Mouse (Mus musculus) embryo, embryonic 11.5 days (tissue): ENCODE data around the gene Slc26a5.

Source experiments
- DNase-seq: peaks from one replicate; pipeline ENCODE4 v3.0.0-alpha.2; 2012; ENCODE audit warnings: low read depth, low spot score

Slc26a5 gene

DNA sequence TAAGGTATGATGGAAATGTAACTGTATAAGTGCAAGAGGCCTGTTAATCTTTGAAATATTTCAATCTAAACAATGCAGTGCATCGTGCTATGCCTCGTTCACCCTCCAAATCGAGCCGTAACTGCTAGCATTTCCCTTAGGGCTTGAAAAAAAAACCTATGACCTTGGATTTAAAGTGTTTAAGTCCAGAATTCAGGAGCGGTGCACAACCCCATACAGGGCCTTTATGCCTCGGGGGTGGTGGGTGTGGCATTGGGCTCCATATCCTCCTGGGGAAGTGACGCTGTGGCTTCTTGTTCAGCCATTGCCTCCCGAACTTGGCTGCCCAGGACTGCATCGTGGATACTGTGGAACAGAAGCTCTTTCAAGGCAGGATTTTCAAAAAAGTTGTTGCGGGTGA is 54.5 kb downstream of the Slc26a5 start:
- DNase-seq = no peak

DNA sequence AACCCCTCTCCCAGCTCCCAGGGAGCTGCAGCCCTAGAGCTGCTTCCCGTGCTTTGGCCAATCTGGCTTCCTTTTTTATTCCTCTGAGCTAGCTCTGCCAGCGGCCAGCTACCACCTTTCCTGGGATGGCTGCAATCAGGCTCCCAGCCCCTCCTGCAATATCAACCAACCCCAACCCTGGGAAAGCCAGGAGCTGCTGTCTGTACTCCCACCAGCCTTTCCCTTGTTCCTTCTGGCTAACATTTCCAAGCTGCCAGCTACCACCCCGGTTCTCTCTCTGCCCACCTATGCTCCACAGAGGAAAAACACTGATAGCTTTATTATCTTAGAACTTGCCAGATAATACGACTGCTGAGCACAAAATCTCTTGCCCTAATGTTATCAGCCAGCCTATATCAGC is 60.6 kb downstream of the Slc26a5 start:
- DNase-seq = no peak

DNA sequence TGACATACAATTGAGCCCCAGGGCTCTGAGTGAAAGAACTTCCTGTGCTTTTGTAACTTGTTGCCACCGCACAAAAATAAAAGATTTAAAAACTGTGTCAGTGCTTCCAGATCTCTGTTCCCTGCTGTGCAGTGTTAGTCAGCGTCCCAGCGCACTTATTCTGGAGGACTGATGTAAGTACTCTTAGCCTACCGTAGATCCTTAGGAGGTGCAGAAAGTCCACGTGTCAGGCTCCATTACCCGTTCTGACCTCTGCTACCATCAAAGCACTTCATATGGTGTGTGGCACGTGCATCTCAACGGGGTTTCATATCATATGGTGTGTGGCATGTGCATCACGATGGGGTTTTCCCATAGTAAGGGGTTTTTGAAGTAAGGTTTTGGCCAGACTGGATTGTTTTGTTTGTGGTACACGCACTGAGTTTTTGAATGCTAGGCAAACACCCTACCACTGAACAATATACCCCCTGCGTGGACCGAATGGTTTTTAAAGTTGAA is 61.7 kb downstream of the Slc26a5 start:
- DNase-seq = no peak

DNA sequence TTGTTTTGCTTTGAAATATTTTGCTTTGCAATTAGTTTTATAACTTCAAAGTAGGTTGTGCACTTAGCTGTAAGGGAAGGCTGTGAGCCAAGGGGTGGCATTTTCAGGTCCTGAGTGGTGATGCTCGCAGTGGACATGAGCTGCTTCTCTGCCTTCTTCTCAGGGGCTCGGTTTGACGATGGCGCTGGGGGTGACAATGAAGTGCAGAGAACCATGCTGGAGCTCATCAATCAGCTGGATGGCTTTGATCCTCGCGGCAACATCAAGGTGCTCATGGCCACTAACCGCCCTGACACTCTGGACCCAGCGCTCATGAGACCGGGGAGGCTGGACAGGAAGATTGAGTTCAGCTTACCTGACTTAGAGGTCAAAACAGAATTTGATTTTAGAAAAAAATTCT is 62.5 kb downstream of the Slc26a5 start:
- no peak for DNase-seq

DNA sequence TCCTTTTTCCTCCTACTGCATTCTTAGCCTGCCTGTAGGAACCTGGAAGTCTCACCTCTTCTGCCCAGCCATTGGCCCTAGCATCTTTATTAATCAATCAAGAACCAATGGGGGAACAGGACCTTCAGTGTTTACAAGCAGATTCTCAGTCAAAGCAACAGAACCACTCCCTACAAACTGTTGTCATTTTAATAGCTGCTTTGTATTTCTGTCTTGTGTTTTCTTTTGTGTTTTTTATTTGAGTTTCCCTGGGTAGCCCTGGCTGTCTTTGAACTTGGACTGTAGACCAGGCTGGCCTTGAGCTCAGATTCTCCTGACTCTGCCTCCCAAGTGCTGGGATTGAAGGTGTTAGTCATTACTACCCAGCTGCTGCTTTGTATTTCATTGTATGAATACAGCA is 73.2 kb downstream of the Slc26a5 start:
- no peak for DNase-seq

DNA sequence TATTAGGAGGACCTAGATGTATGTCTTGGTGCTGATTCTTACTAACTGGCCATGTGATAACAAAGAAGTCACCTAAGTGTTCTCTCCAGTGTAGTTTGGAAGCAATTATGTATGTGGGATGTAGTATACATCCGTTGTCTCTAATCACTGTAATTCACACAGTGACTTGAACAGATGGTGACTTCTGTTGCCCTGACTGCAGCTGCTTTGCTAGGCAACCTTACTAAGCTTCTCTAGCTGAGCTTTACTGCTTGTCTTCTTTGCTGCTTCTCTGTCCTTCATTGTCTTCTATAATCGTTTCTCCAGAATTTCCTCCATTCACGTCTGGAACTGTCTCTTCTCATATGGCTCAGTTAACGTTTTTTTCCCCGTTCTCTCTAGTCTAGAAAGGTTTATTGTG is 76.3 kb downstream of the Slc26a5 start:
- DNase-seq = no peak

DNA sequence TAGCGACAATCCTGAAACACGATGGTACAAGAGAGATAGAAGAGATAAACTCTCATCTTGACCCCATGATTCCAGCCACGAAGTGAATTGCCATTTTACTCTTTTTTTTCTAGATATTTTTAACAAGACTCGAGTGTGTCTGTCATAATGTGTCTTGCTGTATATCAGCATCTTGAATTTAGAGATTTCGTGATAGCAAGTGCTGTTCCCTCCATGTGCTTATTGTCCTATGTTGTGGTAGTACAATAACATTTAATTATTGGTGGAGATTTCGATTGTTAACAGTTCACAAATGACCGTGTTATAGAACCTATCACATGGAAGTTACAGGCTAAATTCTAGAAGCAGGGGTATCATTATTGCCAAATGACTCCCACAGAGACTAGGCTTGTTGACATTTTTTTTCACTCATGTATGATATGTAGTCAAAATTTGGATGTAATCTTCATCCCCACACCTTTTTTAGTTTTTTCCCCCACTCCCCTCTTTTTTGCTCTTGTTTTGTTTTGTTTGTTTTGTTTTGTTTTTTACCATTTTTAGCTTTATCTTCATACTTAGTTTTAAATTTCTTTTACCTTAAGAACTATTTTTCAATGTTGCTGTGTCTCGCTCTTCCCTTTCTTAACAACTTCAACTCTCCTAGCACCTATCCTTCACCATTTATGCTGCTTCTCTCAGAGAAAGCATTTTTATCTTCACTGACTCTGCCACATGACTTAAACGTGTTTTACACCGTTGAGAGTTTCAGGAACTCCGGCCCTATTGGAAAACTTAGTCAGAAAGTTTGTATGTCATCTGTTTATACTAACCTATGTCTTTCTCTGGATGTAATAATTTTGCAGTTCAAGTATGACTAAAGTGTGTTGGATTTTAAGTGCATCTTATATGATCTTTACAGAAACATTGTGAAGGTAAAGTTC is 78.0 kb downstream of the Slc26a5 start:
- DNase-seq = no peak

DNA sequence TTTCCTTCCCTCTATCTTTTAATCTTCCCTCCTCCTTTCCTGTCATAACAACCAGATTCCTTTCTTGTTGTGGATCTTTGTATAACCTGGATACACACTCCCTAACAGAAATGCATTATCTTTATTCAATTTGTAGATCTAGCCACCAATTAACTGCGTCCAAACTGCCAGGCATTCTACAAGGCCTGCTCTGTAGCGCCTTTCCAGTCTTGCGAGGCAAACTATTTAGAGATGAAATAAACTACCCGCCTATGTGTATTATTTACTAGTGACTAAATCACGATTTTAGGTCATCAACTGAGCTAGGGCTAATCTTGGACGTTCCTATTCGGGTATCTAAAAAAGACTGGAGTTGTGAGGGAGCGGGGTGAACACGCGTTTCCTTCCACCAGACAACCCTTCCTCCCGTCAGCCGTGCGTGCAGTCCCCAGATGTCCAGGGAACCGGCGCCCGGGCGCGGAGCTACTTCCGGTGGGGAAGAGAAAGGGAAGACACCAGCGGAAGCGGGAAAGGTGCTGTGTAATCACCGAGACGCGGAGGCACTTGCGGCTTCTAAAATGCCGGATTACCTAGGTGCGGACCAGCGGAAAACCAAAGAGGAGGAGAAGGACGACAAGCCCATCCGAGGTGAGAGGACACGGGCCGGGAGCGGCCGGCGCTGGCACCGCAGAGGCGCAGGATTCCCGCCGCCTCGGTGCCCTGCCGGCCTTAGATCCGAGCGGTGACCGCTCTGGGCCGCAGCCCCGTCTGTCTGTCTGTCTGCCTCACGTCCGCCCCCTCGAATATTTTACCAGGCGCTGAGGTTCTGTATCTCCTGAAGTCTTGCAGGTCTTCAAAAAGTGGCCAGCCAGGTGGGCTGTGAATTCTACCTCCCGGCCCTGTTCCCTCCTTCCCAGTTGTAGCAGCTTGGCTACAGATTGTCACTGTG is 78.9 kb downstream of the Slc26a5 start:
- peak; percentile 85 for DNase-seq

DNA sequence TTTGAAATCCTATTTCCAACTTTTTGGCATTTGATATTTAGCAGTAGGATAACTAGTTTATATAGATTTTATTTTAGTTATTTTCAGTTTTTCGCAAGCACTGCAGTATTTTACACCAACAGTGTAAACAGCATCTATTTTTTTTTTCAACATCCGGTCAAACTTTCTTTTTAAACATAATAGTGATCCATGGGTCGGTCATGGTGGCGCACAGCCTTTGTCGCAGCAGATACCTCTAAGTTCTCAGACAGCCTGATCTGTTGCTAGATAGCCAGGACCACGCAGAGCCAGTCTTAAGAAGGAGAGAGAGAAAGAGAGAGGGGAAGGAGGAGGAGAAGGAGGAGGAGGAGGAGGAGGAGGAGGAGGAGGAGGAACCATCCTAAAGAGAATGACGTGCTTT is 79.6 kb downstream of the Slc26a5 start:
- DNase-seq = no peak

DNA sequence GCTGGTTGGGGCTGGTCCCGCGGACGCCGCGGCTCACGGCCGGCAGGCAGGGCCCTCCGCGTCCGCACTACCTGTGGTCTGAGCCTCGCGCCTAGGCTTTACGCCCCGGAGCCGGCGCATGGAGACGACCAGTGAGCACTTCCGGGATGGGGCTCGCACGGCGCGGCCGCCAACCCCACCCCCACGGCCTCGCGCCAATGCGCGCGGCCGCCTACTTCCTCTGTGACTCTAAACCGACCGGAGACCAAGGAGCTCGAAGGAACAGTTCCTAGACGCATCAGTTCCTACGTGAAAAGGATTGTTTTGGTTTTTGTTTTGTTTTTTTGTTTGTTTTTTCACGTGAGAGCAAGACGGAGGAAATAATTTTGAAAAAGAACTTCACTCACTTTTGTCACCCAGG is 80.4 kb downstream of the Slc26a5 start, which contains the start of the genes Dnajc2 and Psmc2:
Gene Dnajc2 (minus strand): TSS at position 199 of the 400 bp plus-strand sequence.
Gene Psmc2 (plus strand): TSS at position 231 of the 400 bp plus-strand sequence.
- DNase-seq = peak; percentile 83

DNA sequence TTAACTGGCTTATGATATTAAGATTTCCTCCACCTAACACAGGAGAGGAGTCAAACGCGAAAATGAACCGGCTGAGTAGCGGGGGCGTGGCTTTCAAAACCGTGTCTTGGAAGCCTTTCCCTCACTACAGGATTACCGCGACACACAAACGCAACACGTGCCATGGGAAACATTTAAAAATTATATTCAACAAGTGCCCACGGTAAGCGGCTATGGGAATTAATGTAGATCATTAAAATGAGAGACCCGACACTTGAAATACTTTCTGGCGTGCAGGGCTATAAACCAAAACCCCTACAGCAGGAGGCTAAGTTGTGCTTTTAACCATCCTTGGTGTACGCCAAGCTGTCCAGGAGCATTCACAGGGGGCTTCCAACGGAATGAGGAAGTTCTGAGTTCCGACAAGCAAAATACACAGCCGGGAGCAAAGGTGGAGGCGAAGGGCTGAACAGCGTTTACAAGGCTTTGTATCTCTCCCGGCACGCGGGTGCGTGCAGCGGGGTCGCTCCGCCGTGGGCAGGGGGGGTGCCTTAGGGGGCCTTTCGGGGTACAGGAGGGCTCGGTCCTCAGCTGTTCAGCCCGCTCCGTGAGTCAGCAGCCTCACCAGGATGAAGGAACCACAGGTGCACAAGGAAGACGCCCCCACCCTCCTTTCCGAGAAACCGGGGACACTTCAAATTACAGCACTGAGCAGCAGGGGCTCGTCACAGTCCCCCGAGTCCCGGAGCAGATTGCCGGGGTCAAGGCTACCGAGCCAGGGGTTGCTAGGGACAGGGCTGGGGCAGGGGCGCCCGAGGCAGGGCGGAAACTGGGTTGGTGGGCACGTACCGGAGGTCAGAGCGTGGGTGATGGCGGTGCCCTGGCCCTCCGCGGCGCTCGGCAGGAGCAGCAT is 81.0 kb downstream of the Slc26a5 start:
- DNase-seq = peak; percentile 8

DNA sequence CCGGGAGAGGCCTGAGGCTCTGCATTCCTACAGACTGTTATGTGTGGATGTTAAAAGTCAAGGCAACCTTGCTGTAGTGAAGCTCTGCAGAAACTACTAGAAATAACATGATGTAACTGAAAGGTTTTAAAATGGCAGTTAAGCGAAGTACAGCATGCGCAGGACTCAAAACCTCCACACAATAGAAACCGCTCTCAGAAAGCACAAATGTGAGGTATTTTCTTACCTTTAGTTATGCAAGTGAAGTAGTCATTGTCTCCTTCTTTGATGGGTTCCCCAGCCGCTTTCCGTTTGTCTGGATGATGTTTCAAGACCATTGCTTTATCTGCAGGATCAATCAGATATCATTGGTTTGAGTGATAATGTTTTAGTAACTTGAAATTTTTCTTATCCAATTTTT is 88.9 kb downstream of the Slc26a5 start:
- no peak for DNase-seq

DNA sequence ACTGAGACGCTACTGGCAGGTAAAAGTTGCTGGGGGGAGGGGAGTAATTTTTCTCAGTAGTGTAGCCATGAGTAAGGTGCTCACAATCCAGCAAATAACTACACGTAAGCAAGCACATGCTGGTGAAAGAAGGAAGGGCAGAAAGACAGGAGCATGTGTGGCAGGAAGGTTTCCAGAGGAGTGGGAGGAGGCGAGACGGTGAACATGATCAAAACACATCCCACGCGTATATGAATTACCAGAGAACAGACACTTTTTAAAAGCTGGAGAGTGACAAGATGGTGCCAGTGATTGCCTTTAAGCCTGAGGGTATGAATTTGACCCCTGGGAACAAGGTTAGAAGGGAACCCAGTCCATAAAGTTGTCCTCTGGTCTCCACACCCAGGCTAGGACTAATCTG is 95.6 kb downstream of the Slc26a5 start:
- DNase-seq = no peak

DNA sequence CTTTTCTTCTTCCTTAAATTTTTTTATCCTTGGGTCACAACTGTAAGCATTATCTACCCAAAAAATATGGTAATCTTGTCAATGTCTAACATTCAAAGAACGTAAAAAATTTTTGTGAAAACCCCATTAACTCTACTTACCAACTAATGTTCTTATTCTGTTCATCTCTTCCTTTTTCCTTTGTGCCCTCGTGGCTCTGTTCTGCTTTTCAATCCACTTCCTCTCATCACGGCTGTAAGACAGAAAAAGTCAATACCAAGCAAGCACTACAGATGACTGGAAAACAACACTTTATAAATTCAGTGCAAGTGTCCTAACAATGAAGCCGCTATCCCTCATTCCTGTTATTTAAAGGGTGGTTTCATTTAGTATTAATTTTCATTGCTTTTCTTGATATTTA is 96.9 kb downstream of the Slc26a5 start:
- DNase-seq = no peak
